Mouse (Mus musculus): ENCODE data around the gene Platr17. TPM values are rescaled to one million over a fixed set of nuclear protein-coding genes. Genes with fewer than 3 reads are reported as not detected.
A peak's percentile ranks its signal among the peaks of the same experiment; 100 is the strongest.

The Platr17 gene
- polyA plus RNA-seq, 1 experiment from 2014 or later, result not detected

- ChIA-PET POLR2A (no interaction called here), CTCF (interaction anchor here (0.9 to 3.5 kb wide), 2 partner anchors 12 to 24 kb away, joined by 3 to 13 read pairs; no protein-coding TSS in a partner anchor)
- ATAC-seq, result peak; percentile 42
- DNase-seq (ENCODE audit: low read depth, low spot score), result no peak
- no peak for TF ChIP-seq CTCF (IDR thresholded peaks at IDR 0.05)
- no peaks in the 10 kb centered on the region for H3K27me3 ChIP-seq
- in situ Hi-C loops (cut with MboI; ENCODE audit: low pct_unique_long_range_greater_than_20kb), result no loop called here
Observed at GRCm38 (mm10) chr17:33920282-33921097, 15.6 kb downstream of the Platr17 start.

GRCm38 (mm10) chr17:33921361-33921760, 16.4 kb downstream of the Platr17 start:
- ChIA-PET POLR2A (interaction anchor here (0.6 to 1.0 kb wide), 2 partner anchors 10 to 219 kb away, joined by 3 to 8 read pairs; no protein-coding TSS in a partner anchor), CTCF (interaction anchor here (0.9 to 3.5 kb wide), 2 partner anchors 13 to 25 kb away, joined by 3 to 13 read pairs; no protein-coding TSS in a partner anchor)
- in situ Hi-C loops (cut with MboI; ENCODE audit: low pct_unique_long_range_greater_than_20kb), result no loop called here
- ATAC-seq (no peak), DNase-seq (ENCODE audit: low read depth, low spot score) (no peak)
- H3K27me3 ChIP-seq, result no peaks in the 10 kb centered on the region
- no peak for TF ChIP-seq CTCF (IDR thresholded peaks at IDR 0.05)

GRCm38 (mm10) chr17:33924577-33925283, 19.8 kb downstream of the Platr17 start:
- in situ Hi-C loops (cut with MboI; ENCODE audit: low pct_unique_long_range_greater_than_20kb), result no loop called here
- no peak for TF ChIP-seq CTCF (IDR thresholded peaks at IDR 0.05)
- ChIA-PET CTCF (no interaction called here), POLR2A (interaction anchor here (0.7 kb wide), 1 partner anchor 334 kb away, joined by 6 read pairs; no protein-coding TSS in a partner anchor)
- H3K27me3 ChIP-seq, result no peaks in the 10 kb centered on the region
- ATAC-seq (no peak), DNase-seq (ENCODE audit: low read depth, low spot score) (no peak)

DNA sequence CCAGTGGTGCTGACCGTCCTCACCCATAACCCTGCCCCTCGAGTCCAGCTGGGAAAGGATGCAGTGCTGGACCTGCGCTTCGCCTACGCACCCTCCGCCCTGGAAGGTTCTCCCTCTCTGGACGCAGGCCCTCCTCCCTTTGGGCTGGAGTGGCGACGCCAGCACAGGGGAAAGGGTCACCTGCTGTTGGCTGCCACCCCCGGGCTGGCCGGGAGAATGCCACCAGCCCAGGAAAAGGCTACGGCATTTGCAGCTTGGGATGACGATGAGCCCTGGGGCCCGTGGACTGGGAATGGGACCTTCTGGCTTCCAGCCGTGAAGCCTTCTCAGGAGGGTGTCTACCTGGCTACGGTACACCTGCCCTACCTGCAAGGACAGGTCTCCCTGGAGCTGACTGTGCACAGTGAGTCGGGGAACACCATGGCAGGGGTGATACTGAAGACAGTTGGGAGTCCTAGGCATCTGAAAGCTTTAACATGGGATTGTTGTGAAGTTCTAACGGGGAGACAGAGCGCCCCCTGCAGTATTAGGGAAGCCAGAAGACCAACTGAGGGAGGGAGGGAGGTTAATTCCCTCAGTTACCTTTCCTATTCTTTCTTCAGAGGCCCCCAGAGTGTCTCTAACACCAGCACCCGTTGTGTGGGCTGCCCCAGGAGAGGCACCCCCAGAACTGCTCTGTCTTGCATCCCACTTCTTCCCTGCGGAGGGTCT, 20.6 kb downstream of the Platr17 start:
- DNase-seq (ENCODE audit: low read depth, low spot score) (no peak), ATAC-seq (no peak)
- in situ Hi-C loops (cut with MboI; ENCODE audit: low pct_unique_long_range_greater_than_20kb), result no loop called here
- ChIA-PET CTCF (interaction anchor here (1.2 to 1.4 kb wide), 2 partner anchors 28 to 31 kb away, joined by 3 to 4 read pairs; no protein-coding TSS in a partner anchor), POLR2A (interaction anchor here (0.7 to 1.2 kb wide), 2 partner anchors 17 to 333 kb away, joined by 3 to 6 read pairs; no protein-coding TSS in a partner anchor)
- no peaks in the 10 kb centered on the region for H3K27me3 ChIP-seq
- no peak for TF ChIP-seq CTCF (IDR thresholded peaks at IDR 0.05)

GRCm38 (mm10) chr17:33926207-33926932, 21.4 kb downstream of the Platr17 start:
- no peak for TF ChIP-seq CTCF (IDR thresholded peaks at IDR 0.05)
- in situ Hi-C loops (cut with MboI; ENCODE audit: low pct_unique_long_range_greater_than_20kb), result no loop called here
- ChIA-PET CTCF (interaction anchor here (1.0 to 1.4 kb wide), 4 partner anchors 11 to 32 kb away, joined by 3 to 5 read pairs (median 4); partner anchors contain the start of genes Tapbp and Zbtb22), POLR2A (interaction anchor here (1.2 kb wide), 1 partner anchor 18 kb away, joined by 3 read pairs; no protein-coding TSS in a partner anchor)
- ATAC-seq (no peak), DNase-seq (ENCODE audit: low read depth, low spot score) (no peak)
- no peaks in the 10 kb centered on the region for H3K27me3 ChIP-seq

GRCm38 (mm10) chr17:33928251-33928947, 23.5 kb downstream of the Platr17 start:
- ChIA-PET POLR2A (no interaction called here), CTCF (interaction anchor here (0.9 kb wide), 1 partner anchor 30 kb away, joined by 3 read pairs; no protein-coding TSS in a partner anchor)
- TF ChIP-seq CTCF (IDR thresholded peaks at IDR 0.05), result no peak
- ATAC-seq (no peak), DNase-seq (ENCODE audit: low read depth, low spot score) (no peak)
- no peaks in the 10 kb centered on the region for H3K27me3 ChIP-seq
- in situ Hi-C loops (cut with MboI; ENCODE audit: low pct_unique_long_range_greater_than_20kb), result no loop called here

- no peak for TF ChIP-seq CTCF (IDR thresholded peaks at IDR 0.05)
- peak; percentile 36 for ATAC-seq
- H3K27me3 ChIP-seq, result no peaks in the 10 kb centered on the region
- CTCF ChIA-PET, result no interaction called here
- in situ Hi-C loops (cut with MboI; ENCODE audit: low pct_unique_long_range_greater_than_20kb), result no loop called here
- DNase-seq (ENCODE audit: low read depth, low spot score), result no peak
- POLR2A ChIA-PET, result interaction anchor here (0.6 to 1.6 kb wide), 4 partner anchors 15 to 25 kb away, joined by 3 to 5 read pairs (median 3); no protein-coding TSS in a partner anchor
Observed at GRCm38 (mm10) chr17:33929371-33930279, 24.7 kb downstream of the Platr17 start, which contains the start of gene Rgl2. Gene Rgl2 (plus strand): TSS chr17:33929543.

Measured in Patski (cell line).